Mouse (Mus musculus) thymus, adult 2 months (tissue): ENCODE measurements around the gene Scfd2. TPM values are rescaled to one million over a fixed set of nuclear protein-coding genes. Genes with fewer than 3 reads are reported as not detected.

Source experiments
- DNase-seq: peaks from one replicate; pipeline ENCODE4 v3.0.0; 2021
- H3K27ac ChIP-seq: fragments of 200-500 bp; 2 replicates; pipeline ENCODE4 v1.5.1; 2012; ENCODE audit warnings: low read length, control low read depth; ENCODE audit not compliant: control insufficient read depth, insufficient read depth
- H3K27me3 ChIP-seq: fragments of 200-500 bp; 2 replicates; pipeline ENCODE4 v1.6.1; 2012; ENCODE audit warnings: mild to moderate bottlenecking, low read length, moderate library complexity, mixed read lengths; ENCODE audit not compliant: control insufficient read depth, insufficient read depth
- H3K36me3 ChIP-seq: fragments of 200-500 bp; 2 replicates; pipeline ENCODE4 v1.6.1; 2012; ENCODE audit warnings: mild to moderate bottlenecking, low read length, moderate library complexity; ENCODE audit not compliant: control insufficient read depth, insufficient read depth
- H3K4me1 ChIP-seq: fragments of 200-500 bp; replicated peaks from 2 replicates; pipeline ENCODE4 v1.6.1; 2012; ENCODE audit warnings: low read length; ENCODE audit not compliant: control insufficient read depth, insufficient read depth
- H3K4me3 ChIP-seq: fragments of 200-500 bp; 2 replicates; pipeline ENCODE4 v1.5.1; 2012; ENCODE audit warnings: mild to moderate bottlenecking, low read length, control low read depth, moderate library complexity; ENCODE audit not compliant: control insufficient read depth, insufficient read depth
- CTCF ChIP-seq: fragments of 200-500 bp; IDR thresholded peaks from 2 replicates; pipeline ENCODE4 v1.5.1; 2012; ENCODE audit warnings: mild to moderate bottlenecking, control low read depth, low read length, moderate library complexity, borderline replicate concordance; ENCODE audit not compliant: control insufficient read depth, poor library complexity, insufficient read depth; ENCODE audit errors: extremely low read depth
- POLR2A ChIP-seq: fragments of 200-500 bp; IDR thresholded peaks from 2 replicates; pipeline ENCODE4 v1.6.1; 2012; ENCODE audit warnings: mild to moderate bottlenecking, low read length, control low read depth, moderate library complexity; ENCODE audit not compliant: control insufficient read depth, poor library complexity, insufficient read depth; ENCODE audit errors: extremely low read depth
- WGBS: fragments of 180-500 bp; shearing (Covaris S2); methylation state at CpG from one replicate; pipeline ENCODE4 v1.1.7; 2018; 5-methylcytosine and 5-hydroxymethylcytosine counted together
- polyA plus RNA-seq: library from polyadenylated mRNA; depleted of rRNA; stranded (reverse); fragments of >200 nt; gene quantifications from 2 replicates; pipeline ENCODE4 v1.2.3, GENCODE M21; 2012

Gene Scfd2
- polyA plus RNA-seq, 1 experiment: 14.5 TPM

DNA sequence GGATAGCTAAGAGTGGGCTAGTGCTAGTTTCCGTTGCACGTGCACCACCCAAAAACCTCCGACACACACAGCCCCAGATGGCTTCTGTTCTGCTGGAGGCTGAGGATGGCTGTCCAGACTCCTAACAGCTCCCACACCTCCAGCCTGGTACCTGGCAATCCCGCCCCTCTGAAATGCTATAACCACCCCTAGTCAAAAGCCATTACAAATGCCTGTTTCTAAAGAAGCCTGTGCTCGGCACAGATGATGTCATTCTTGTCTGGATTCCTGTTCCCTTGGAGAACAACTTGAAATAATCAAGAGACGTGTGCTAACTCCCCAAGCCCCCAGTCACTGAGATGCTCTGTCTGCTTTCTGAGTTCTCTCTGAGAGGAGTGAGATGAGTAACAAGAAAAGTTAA lies 143.5 kb downstream of the Scfd2 start:
- no peak for DNase-seq
- no peak overlapping the region for H3K27ac ChIP-seq
- no peaks in the 10 kb centered on the region for H3K4me1 ChIP-seq
- H3K27me3 ChIP-seq: no peaks in the 10 kb centered on the region
- no peak overlapping the region for H3K4me3 ChIP-seq
- no peaks in the 10 kb centered on the region for H3K36me3 ChIP-seq
- WGBS: 94% methylated on average over 6 of the region's 6 CpGs
- TF ChIP-seq CTCF (no peak), POLR2A (no peak)

DNA sequence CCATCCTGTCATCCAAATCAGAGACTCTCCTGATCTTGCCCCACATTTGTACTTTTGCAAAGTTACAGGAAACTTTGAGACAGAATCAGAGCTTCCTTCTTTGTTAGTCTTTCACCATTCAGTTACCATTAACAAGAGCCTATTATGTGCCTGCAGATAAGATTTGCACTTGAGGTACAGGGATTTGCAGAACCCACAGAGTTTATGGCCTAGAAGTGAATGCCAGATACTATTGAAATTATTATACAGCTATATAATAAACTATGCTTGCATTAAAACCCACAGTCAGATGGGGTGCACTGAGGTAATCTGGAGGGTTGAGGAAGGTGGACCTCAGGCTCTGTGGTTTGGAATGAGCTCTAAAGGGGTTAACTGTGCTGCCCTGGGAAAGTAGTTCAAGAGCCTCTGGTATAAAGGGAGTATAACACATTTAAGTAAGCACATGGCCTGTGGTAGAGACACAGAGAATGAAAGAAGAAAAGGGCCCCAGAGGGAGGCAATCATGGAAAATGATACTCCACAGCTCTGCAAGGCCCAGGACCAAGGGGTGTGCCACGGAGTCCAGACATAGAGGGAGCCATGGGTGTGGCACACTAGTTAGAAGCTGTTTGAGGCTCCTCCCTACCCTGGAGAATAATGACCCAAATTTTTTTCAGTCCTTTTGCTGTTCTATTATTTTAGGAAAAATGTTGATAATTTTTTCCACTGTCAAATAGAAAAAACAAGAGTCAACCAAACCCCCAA lies 144.2 kb downstream of the Scfd2 start:
- no peak for DNase-seq
- Histone ChIP-seq H3K27ac (no peak overlapping the region), H3K4me3 (no peak overlapping the region), H3K27me3 (no peaks in the 10 kb centered on the region), H3K36me3 (no peaks in the 10 kb centered on the region), H3K4me1 (no peaks in the 10 kb centered on the region)
- 88% methylated on average over 1 of the region's 1 CpGs for WGBS
- TF ChIP-seq CTCF: no peak
- no peak for TF ChIP-seq POLR2A

DNA sequence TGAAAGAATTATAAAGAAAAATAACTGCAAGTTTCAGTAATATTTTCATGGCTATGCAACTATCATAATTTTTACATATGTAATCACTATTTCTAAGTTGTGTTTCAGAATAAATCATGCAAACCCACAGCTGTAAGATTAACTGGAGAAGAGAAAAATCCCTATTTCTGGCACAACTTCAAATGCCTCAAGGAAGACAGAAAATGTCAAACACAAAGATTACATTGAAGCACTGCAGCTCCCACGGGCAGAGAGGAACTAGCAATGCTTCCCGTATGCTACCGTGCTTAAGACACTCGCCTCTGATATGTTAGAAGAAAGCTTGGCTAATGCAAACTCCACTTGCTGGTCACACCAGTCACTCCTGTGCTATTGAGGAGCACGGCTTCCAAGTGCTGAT lies 151.5 kb downstream of the Scfd2 start:
- DNase-seq: no peak
- no peaks in the 10 kb centered on the region for H3K27me3 ChIP-seq
- TF ChIP-seq CTCF (no peak), POLR2A (no peak)
- 97% methylated on average over 5 of the region's 5 CpGs for WGBS
- H3K4me1 ChIP-seq: no peaks in the 10 kb centered on the region
- H3K27ac ChIP-seq: no peak overlapping the region
- H3K4me3 ChIP-seq: no peak overlapping the region
- H3K36me3 ChIP-seq: no peaks in the 10 kb centered on the region

GRCm38 (mm10) chr5:74366710-74367101 lies 164.9 kb downstream of the Scfd2 start:
- peak; percentile 69 for DNase-seq
- 4% methylated on average over 9 of the region's 9 CpGs for WGBS
- H3K36me3 ChIP-seq: no peaks in the 10 kb centered on the region
- H3K4me3 ChIP-seq: no peak overlapping the region
- H3K27ac ChIP-seq: no peak overlapping the region
- peaks cover 6% of the 10 kb centered on the region; the same call in 1 of the 2 replicates for H3K4me1 ChIP-seq
- no peaks in the 10 kb centered on the region for H3K27me3 ChIP-seq
- no peak for TF ChIP-seq CTCF
- TF ChIP-seq POLR2A: no peak

DNA sequence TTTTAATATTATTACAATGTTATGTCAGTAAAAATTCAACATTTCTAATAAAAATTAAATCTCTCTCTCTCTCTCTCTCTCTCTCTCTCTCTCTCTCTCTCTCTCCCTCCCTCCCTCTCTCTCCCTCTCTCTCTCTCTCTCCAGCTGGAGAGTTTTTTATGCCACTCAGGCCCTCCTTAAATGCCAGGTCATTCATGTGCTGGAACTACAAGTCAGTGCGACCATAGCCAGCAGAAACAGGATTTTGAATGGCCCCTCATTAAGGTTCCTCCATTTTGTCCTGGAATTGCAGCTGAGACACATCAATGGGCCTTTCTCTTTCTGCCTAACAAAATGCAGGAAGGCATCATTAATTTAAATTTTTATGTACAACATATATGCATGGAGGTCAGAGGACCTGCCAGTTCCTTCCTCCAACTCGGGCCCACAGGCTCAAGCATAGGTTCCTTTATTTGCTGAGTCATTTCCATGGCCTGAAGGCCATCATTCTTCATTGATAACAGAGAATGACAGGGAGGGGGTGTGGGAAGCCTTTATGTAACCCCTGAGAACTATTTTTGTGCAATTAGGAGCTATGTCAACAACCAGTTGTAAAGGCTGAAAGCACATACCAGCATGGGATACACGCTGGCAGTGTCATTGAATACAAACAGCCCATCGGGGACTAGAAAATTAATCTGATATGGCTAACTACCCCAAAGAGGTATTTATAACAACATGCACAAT lies 165.4 kb downstream of the Scfd2 start:
- no peak for DNase-seq
- WGBS: 50% methylated on average over 4 of the region's 4 CpGs
- Histone ChIP-seq H3K4me3 (no peak overlapping the region), H3K27me3 (no peaks in the 10 kb centered on the region), H3K36me3 (no peaks in the 10 kb centered on the region), H3K27ac (no peak overlapping the region), H3K4me1 (peaks cover 6% of the 10 kb centered on the region; the same call in 1 of the 2 replicates)
- TF ChIP-seq POLR2A: no peak
- TF ChIP-seq CTCF: no peak

GRCm38 (mm10) chr5:74365408-74365807 lies 166.2 kb downstream of the Scfd2 start:
- Histone ChIP-seq H3K4me3 (no peak overlapping the region), H3K4me1 (peaks cover 6% of the 10 kb centered on the region; the same call in 1 of the 2 replicates), H3K27ac (no peak overlapping the region), H3K36me3 (no peaks in the 10 kb centered on the region), H3K27me3 (no peaks in the 10 kb centered on the region)
- TF ChIP-seq CTCF (no peak), POLR2A (no peak)
- DNase-seq: no peak
- WGBS: 97% methylated on average over 6 of the region's 6 CpGs

DNA sequence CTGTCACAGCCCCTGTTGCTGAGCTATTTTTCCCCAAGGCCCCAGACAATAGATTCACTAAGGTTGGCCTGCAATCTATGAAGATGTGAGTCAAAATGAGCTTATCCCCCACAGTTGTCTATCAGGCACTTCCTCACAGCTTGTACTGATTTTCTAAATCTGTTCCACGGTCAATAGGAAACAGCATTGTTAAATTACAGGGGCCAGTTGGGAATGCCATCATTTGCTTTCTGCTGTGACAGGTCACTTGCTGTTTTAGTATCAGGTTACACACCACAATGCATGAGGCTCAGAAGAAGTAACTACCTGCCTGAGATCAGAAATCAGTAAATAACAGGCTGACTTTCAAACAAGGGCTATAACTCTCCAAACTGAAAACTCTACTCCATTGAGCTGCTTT lies 168.3 kb downstream of the Scfd2 start:
- 97% methylated on average over 1 of the region's 1 CpGs for WGBS
- peaks cover 6% of the 10 kb centered on the region; the same call in 1 of the 2 replicates for H3K4me1 ChIP-seq
- no peaks in the 10 kb centered on the region for H3K27me3 ChIP-seq
- TF ChIP-seq POLR2A (no peak), CTCF (no peak)
- no peak for DNase-seq
- H3K27ac ChIP-seq: no peak overlapping the region
- no peaks in the 10 kb centered on the region for H3K36me3 ChIP-seq
- H3K4me3 ChIP-seq: no peak overlapping the region
